In genomic region chr11:78182961-78183844, GRCm38 (mm10) we compare ENCODE assay signal across 8 mouse cellular contexts. TPM values are rescaled to one million over a fixed set of nuclear protein-coding genes. Genes with fewer than 3 reads are reported as not detected.
A peak's percentile ranks its signal among the peaks of the same experiment; 100 is the strongest.
DNase-seq lines count a peak whose midpoint lies in the region; ATAC-seq and TF ChIP-seq lines count a peak whose summit lies in the region.

Gene Rpl23a (minus strand): TSS chr11:78183584.

- TF ChIP-seq POLR2A in bone marrow, adult 2 months (IDR thresholded peaks at IDR 0.05; ENCODE audit: borderline replicate concordance, control insufficient read depth, low read depth, low read length), result no peak; the same call in 1 of the 2 replicates
- TF ChIP-seq POLR2A in limb, embryonic 14.5 days (IDR thresholded peaks at IDR 0.05; ENCODE audit: borderline replicate concordance, extremely low read depth, insufficient read depth, insufficient read length), result peak; percentile 94; the same call in 1 of the 2 replicates
- peak; percentile 93 for TF ChIP-seq POLR2A in spleen, adult 2 months (IDR thresholded peaks at IDR 0.05; ENCODE audit: low read depth, low read length)

- no peaks in the 10 kb centered on the region; the same call in none of the 2 replicates for H3K4me1 ChIP-seq in bone marrow, adult 2 months (ENCODE audit: control insufficient read depth, insufficient read depth, low read length)
- H3K4me1 ChIP-seq in heart, embryonic 10.5 days, result peaks cover 49% of the 10 kb centered on the region
- H3K4me1 ChIP-seq in kidney, embryonic 14.5 days (ENCODE audit: control insufficient read depth, insufficient read depth, low read length), result peaks cover 32% of the 10 kb centered on the region
- peaks cover 30% of the 10 kb centered on the region for H3K4me1 ChIP-seq in limb, embryonic 14.5 days (ENCODE audit: control insufficient read depth, insufficient read depth, low read length)
- peaks cover 28% of the 10 kb centered on the region for H3K4me1 ChIP-seq in midbrain, embryonic 16.5 days (ENCODE audit: control insufficient read depth, insufficient read depth, low read length)
- H3K4me1 ChIP-seq in spleen, adult 2 months (ENCODE audit: control insufficient read depth, insufficient read depth, insufficient read length), result peaks cover 7% of the 10 kb centered on the region

- H3K9ac ChIP-seq in kidney, embryonic 14.5 days (ENCODE audit: low read depth, low read length), result peak within 1 kb of the TSS; percentile 98
- H3K9ac ChIP-seq in limb, embryonic 14.5 days (ENCODE audit: low read depth, low read length, severe bottlenecking), result peak within 1 kb of the TSS; percentile 87
- H3K9ac ChIP-seq in midbrain, embryonic 16.5 days (ENCODE audit: low read depth, low read length), result peak within 1 kb of the TSS; percentile 84

- WGBS in bone marrow, adult 2 months, result under 1% methylated on average over 38 of the region's 38 CpGs
- WGBS in heart, embryonic 10.5 days, result under 1% methylated on average over 38 of the region's 38 CpGs
- under 1% methylated on average over 38 of the region's 38 CpGs for WGBS in kidney, embryonic 14.5 days
- WGBS in limb, embryonic 14.5 days, result under 1% methylated on average over 38 of the region's 38 CpGs
- WGBS in midbrain, embryonic 16.5 days, result 0% methylated on average over 38 of the region's 38 CpGs
- under 1% methylated on average over 38 of the region's 38 CpGs for WGBS in spleen, adult 2 months

- H3K36me3 ChIP-seq in heart, embryonic 10.5 days, result peaks cover 31% of the 10 kb centered on the region
- peaks cover 34% of the 10 kb centered on the region for H3K36me3 ChIP-seq in kidney, embryonic 14.5 days (ENCODE audit: control insufficient read depth, insufficient read depth, low read length)
- peaks cover 31% of the 10 kb centered on the region for H3K36me3 ChIP-seq in limb, embryonic 14.5 days (ENCODE audit: control insufficient read depth, insufficient read depth, low read length)
- peaks cover 13% of the 10 kb centered on the region for H3K36me3 ChIP-seq in midbrain, embryonic 16.5 days (ENCODE audit: control insufficient read depth, insufficient read depth, low read length)
- H3K36me3 ChIP-seq in spleen, adult 2 months (ENCODE audit: control insufficient read depth, insufficient read depth, low read length), result peaks cover 18% of the 10 kb centered on the region

- ATAC-seq in erythroblast, adult 5-6 weeks (replicated peaks; ENCODE audit: low FRiP score, poor library complexity, severe bottlenecking), result peak; percentile 86
- ATAC-seq in kidney, embryonic 14.5 days (ENCODE audit: low FRiP score, low TSS enrichment), result peak; percentile 83
- peak; percentile 89 for ATAC-seq in limb, embryonic 14.5 days (ENCODE audit: low FRiP score, low read depth)
- peak; percentile 95 for ATAC-seq in midbrain, embryonic 16.5 days

- H3K4me2 ChIP-seq in kidney, embryonic 14.5 days (replicated peaks; ENCODE audit: low read depth, low read length), result peak within 1 kb of the TSS; percentile 71
- peak within 1 kb of the TSS; percentile 75 for H3K4me2 ChIP-seq in limb, embryonic 14.5 days (replicated peaks; ENCODE audit: low read depth, low read length, severe bottlenecking)
- peak within 1 kb of the TSS; percentile 73 for H3K4me2 ChIP-seq in midbrain, embryonic 16.5 days (ENCODE audit: low read length)

- H3K27ac ChIP-seq in bone marrow, adult 2 months (ENCODE audit: control insufficient read depth, insufficient read depth, low read depth, low read length, poor library complexity), result peak within 1 kb of the TSS; percentile 88
- H3K27ac ChIP-seq in heart, embryonic 10.5 days, result peak within 1 kb of the TSS; percentile 96
- H3K27ac ChIP-seq in kidney, embryonic 14.5 days (ENCODE audit: low read depth, low read length), result peak within 1 kb of the TSS; percentile 96
- peak within 1 kb of the TSS; percentile 89 for H3K27ac ChIP-seq in limb, embryonic 14.5 days (replicated peaks; ENCODE audit: low read depth, low read length)
- peak within 1 kb of the TSS; percentile 92 for H3K27ac ChIP-seq in midbrain, embryonic 16.5 days (ENCODE audit: low read length)
- H3K27ac ChIP-seq in spleen, adult 2 months (ENCODE audit: insufficient read depth, low read length), result peak within 1 kb of the TSS; percentile 74

- peak; percentile 91 for DNase-seq in A20 (ENCODE audit: low read depth, low spot score)
- peak; percentile 94 for DNase-seq in heart, embryonic 10.5 days (ENCODE audit: low spot score)
- DNase-seq in limb, embryonic 14.5 days (ENCODE audit: low spot score), result peak; percentile 99
- DNase-seq in spleen, adult 2 months (ENCODE audit: low read depth in 1 of 2, low spot score in 2 of 2), result peak; percentile 63 to 85

- H3K27me3 ChIP-seq in heart, embryonic 10.5 days (ENCODE audit: insufficient read depth, poor library complexity, severe bottlenecking), result no peaks in the 10 kb centered on the region
- H3K27me3 ChIP-seq in kidney, embryonic 14.5 days (ENCODE audit: control insufficient read depth, insufficient read depth, low read length), result no peaks in the 10 kb centered on the region
- no peaks in the 10 kb centered on the region for H3K27me3 ChIP-seq in limb, embryonic 14.5 days (ENCODE audit: control insufficient read depth, insufficient read depth, low read length)
- H3K27me3 ChIP-seq in midbrain, embryonic 16.5 days (ENCODE audit: control insufficient read depth, insufficient read depth, low read depth, low read length), result no peaks in the 10 kb centered on the region
- peaks cover 4% of the 10 kb centered on the region for H3K27me3 ChIP-seq in spleen, adult 2 months (ENCODE audit: control insufficient read depth, insufficient read depth, low read length)

- no peaks in the 10 kb centered on the region for H3K9me3 ChIP-seq in heart, embryonic 10.5 days
- no peaks in the 10 kb centered on the region for H3K9me3 ChIP-seq in kidney, embryonic 14.5 days (ENCODE audit: control insufficient read depth, low read length)
- H3K9me3 ChIP-seq in limb, embryonic 14.5 days (ENCODE audit: control insufficient read depth, low read length), result no peaks in the 10 kb centered on the region
- H3K9me3 ChIP-seq in midbrain, embryonic 16.5 days (replicated peaks; ENCODE audit: control insufficient read depth, low read length, poor library complexity, severe bottlenecking), result no peaks in the 10 kb centered on the region

- peak within 1 kb of the TSS; percentile 97 for H3K4me3 ChIP-seq in bone marrow, adult 2 months (replicated peaks; ENCODE audit: control insufficient read depth, low read depth, low read length)
- H3K4me3 ChIP-seq in heart, embryonic 10.5 days, result peak within 1 kb of the TSS; percentile 92
- H3K4me3 ChIP-seq in kidney, embryonic 14.5 days (ENCODE audit: low read length), result peak within 1 kb of the TSS; percentile 98
- H3K4me3 ChIP-seq in limb, embryonic 14.5 days (replicated peaks; ENCODE audit: low read length), result peak within 1 kb of the TSS; percentile 83
- H3K4me3 ChIP-seq in midbrain, embryonic 16.5 days (ENCODE audit: low read depth, low read length), result peak within 1 kb of the TSS; percentile 67
- H3K4me3 ChIP-seq in spleen, adult 2 months (ENCODE audit: extremely low read depth, insufficient read depth, insufficient read length), result peak within 1 kb of the TSS; percentile 98

- TF ChIP-seq CTCF in bone marrow, adult 2 months (IDR thresholded peaks at IDR 0.05; ENCODE audit: control insufficient read depth, insufficient read depth, low read length), result no peak
- no peak for TF ChIP-seq CTCF in spleen, adult 2 months (IDR thresholded peaks at IDR 0.05; ENCODE audit: extremely low read depth, insufficient read depth, insufficient read length, insufficient replicate concordance)

RNA-seq across cellular contexts. Expression of gene Rpl23a, which starts in this region (rescaled TPM):
- polyA plus RNA-seq in bone marrow, adult 2 months (2011; ENCODE audit: insufficient read depth, insufficient read length, low replicate concordance, missing spikeins), result 181 and 299 TPM in 2 replicates
- 792 and 815 TPM in 2 replicates for total RNA-seq in erythroblast, adult 5-6 weeks (2015; ENCODE audit: low replicate concordance)
- total RNA-seq in erythroblast, adult 5-6 weeks (2017; ENCODE audit: low replicate concordance), result 585 and 685 TPM in 2 replicates
- 863 and 999 TPM in 2 replicates for polyA plus RNA-seq in heart, embryonic 10.5 days (2016; fragmentation: Nextera tagmentation; extraction: Ambion mirVana)
- polyA plus RNA-seq in kidney, embryonic 14.5 days (2014; fragmentation: Nextera tagmentation; extraction: Ambion mirVana), result 1,650 and 2,291 TPM in 2 replicates
- polyA plus RNA-seq in limb, embryonic 14.5 days (2012; rRNA removed), result 1,666 and 3,231 TPM in 2 replicates
- 1,710 and 1,819 TPM in 2 replicates for polyA plus RNA-seq in limb, embryonic 14.5 days (2014; fragmentation: Nextera tagmentation; extraction: Ambion mirVana)
- 698 and 713 TPM in 2 replicates for polyA plus RNA-seq in midbrain, embryonic 16.5 days (2015; fragmentation: Nextera tagmentation; extraction: Ambion mirVana)
- polyA plus RNA-seq in spleen, adult 2 months (2012; rRNA removed), result 126 and 169 TPM in 2 replicates

Comparison
In these comparisons a context has a peak if more than half of its experiments do, and no peak if none do; other contexts are left out.
1. Peak in every context shown above with its lines: DNase-seq, ATAC-seq, H3K4me3 ChIP-seq and H3K27ac ChIP-seq.